Mouse (Mus musculus): ENCODE results near the gene Enpp6.

DNA sequence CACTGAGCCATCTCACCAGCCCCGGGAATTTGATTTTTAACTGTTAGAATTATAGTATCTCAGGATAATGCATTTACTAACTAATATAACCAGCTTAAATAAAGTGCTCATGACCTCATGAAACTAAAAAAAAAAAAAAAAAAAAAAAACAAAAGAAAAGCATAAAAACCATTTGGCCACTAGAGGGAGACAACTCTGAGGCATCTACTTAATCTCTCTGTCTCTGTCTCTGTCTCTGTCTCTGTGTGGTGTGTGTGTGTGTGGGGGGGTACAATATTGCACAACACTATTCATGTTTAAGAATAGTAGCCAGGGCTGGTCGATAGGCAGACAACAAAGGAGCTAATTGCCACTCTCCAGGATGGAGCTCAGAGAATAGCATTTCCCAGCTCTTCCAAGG, 17.3 kb upstream of the Enpp6 start:
- TF ChIP-seq EP300 (IDR thresholded peaks at IDR 0.05; ENCODE audit: insufficient read depth, low read depth, low read length) (no peak), CTCF (IDR thresholded peaks at IDR 0.05) (peak; percentile 65), POLR2A (IDR thresholded peaks at IDR 0.05; ENCODE audit: insufficient read depth, low read depth, low read length) (no peak)

Data from heart, adult 2 months (tissue).